Mouse (Mus musculus): ENCODE data around the gene Hist2h3b.

DNA sequence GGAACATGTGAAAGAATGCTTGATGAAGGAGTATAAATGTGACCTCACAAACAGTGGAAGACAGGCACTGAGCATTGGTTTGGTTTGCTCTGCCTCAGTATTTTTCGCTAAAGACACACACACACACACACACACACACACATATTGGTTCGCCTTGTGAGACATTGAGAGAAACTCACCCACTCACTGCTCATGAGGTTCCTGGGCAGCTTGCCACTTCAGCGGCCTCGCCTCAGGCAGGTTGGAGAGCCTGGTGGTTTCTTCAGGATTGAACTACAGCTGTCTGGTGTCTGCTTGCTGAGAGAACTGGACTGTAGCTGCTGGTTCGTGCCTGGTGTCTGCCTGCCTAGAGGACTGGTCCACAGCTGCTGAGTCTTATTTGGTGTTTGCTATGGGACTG is 8.2 kb upstream of the Hist2h3b start:
- TF ChIP-seq CTCF (IDR thresholded peaks at IDR 0.05; ENCODE audit: borderline replicate concordance, insufficient read depth, low read depth, low read length) = no peak
- TF ChIP-seq POLR2A (IDR thresholded peaks at IDR 0.05; ENCODE audit: borderline replicate concordance, insufficient read depth, low read length) = no peak

Data from cerebellum, adult 2 months (tissue).